Mouse (Mus musculus) NIH3T3 (cell line): ENCODE measurements around the gene Shisa3.

Experiments used
- DNase-seq: peaks from one replicate; pipeline ENCODE4 v3.0.0-alpha.2; 2012; ENCODE audit warnings: low read depth

Gene Shisa3

GRCm38 (mm10) chr5:67607804-67608673, at the start of gene Shisa3:
TSS of gene Shisa3 (plus strand) at chr5:67607882.
- no peak for DNase-seq

GRCm38 (mm10) chr5:67558644-67559043, 49.0 kb upstream of the Shisa3 start:
- no peak for DNase-seq

DNA sequence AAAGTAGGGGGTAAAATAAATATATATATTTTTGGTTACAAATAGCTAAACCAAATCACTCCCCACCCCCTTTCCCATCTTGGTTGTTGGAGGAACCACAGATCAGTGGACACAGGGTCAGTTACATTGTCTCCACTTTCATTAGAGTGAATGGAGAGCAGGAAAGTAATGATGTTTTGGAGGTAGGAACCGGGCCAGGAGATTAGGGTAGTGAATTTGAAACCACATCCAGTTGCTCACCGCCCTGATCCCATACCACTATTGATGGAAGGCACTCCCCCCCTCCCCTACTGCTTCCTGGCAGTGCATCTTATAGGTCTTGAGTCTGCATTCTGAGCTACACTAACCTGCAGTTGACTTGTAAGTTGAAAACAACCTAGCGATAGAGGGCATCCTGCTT, 48.6 kb upstream of the Shisa3 start:
- DNase-seq: no peak

- DNase-seq: no peak
Observed at GRCm38 (mm10) chr5:67572552-67573155, 35.0 kb upstream of the Shisa3 start.

DNA sequence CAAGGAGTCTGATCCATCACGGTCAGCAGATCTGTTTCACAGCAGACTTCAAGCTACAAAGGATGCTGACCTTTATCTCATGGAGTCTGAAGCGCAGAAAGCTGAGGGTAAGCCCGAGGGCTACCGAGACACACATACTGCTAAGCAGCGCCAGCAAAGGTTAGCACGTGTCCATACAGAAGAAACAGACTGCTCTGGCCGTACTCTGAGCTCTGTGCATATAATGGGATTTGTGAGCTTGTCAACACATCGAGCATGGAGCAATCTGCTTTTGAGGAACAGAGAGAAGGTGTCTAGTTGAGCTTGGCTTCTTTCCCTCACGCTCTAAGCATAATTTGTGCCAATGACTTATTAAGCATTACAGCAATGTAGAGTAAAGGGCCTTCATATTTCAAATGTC, 33.6 kb upstream of the Shisa3 start:
- DNase-seq: no peak

DNA sequence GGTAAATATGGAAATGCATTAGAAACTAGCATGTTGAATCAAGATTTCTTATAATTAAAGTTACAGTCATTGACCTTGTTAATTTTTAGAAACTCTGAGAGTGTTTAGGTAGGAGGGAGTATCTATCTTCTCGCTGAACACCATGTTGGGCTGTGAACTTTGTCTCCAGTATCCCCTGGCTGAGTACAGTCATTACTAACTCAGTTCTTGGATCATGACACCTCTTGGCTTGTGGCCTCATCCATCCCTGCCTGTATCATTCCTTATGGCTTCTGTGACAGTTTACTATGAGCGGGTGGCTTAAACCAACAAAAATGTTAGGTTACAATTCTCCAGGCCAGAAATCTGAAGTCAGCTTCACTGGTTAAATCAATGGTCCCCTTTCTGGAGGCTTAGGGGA, 32.0 kb upstream of the Shisa3 start:
- DNase-seq: no peak

DNA sequence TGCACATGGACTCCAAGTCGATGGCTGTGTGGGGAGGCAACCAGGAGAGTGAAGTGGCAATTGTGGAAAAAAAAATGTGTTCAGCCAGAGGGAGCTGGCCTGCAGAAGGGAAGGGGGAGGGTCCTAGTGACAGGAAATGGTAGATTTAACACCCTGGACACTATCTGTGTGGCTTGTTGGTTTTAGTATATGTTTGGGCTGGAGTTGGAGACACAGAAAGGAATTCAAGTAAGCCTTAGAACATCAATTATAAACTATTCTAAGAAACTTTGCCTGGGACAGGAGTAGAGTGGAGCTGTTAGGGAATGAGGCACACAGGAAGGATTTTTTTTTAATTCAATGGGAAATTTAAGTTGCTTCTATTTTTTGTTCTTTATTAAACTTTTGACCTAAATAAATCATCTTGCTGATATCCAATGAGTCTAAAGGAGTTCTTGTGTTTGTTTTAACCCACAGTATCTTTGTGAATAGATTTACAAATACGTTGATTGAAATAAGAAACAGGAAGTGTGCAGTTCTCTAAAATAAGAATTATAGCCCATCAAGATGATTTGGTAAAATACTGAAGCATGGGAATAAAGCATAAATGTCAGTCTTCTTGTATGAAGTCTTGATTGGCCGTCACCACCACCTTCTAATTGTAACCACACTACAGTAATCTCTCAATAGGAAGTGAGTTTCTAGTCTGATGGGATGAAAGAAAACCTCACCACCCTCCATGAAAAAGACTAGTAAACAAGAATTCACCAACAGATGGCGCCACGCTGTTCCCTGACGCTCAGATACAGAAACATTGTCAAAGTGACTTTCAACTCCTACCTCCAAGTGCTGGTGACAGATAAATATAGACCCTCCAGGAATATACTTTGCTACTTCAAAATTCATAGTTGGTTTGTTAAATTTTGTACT, 27.7 kb upstream of the Shisa3 start:
- DNase-seq: peak; percentile 5

GRCm38 (mm10) chr5:67595070-67595469, 12.6 kb upstream of the Shisa3 start:
- no peak for DNase-seq

- no peak for DNase-seq
Observed at GRCm38 (mm10) chr5:67595629-67596028, 12.1 kb upstream of the Shisa3 start.

- DNase-seq: no peak
Observed at GRCm38 (mm10) chr5:67599935-67600334, 7.7 kb upstream of the Shisa3 start.

- no peak for DNase-seq
Observed at GRCm38 (mm10) chr5:67605951-67606350, 1.7 kb upstream of the Shisa3 start.

DNA sequence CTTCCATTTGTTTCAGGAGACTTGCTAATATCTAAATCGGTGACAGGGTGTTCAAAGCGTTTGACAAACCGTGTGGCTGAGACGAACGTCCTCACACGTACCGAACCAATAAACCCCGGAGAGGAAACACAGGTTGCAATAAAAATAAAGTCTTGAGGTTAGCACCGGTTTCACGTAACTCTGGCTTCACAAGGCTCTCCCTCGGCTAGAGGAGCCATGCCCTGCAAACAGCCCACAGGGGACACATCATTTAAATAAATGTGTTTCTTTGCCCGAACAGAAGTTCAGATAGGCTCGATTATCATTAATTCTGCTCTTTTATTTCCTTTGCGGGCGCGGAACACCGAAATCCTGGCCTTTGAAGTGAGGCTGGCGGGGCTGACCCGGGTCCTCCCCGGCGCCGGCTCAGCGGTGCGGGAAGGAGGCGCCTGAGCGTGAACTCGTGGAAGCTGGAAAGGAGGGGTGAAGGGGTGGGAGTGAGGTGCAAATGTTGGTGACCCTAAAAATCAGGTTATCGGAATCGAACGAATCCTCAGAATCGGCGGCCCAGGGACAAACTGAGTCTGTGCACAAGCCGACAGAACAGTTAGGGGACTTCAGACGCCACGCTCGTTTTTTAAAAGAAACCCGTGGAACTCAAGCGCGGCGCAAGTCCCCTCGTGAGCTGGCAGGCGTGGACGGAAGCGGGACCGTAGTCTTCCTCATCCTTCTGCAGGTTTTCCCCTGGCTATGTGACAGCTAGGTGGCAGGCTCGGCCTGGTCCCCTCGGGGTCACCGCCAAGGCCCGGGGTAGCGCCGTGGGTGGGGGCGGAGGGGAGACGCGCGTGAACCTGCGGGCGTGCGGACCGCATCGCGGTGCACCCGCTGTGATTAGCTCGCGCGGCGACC, 522 bp upstream of the Shisa3 start:
- DNase-seq: no peak

GRCm38 (mm10) chr5:67608674-67609519, 1.2 kb downstream of the Shisa3 start:
- no peak for DNase-seq

- DNase-seq: no peak
Observed at GRCm38 (mm10) chr5:67609520-67609837, 1.8 kb downstream of the Shisa3 start.

GRCm38 (mm10) chr5:67621230-67621629, 13.5 kb downstream of the Shisa3 start:
- DNase-seq: no peak

DNA sequence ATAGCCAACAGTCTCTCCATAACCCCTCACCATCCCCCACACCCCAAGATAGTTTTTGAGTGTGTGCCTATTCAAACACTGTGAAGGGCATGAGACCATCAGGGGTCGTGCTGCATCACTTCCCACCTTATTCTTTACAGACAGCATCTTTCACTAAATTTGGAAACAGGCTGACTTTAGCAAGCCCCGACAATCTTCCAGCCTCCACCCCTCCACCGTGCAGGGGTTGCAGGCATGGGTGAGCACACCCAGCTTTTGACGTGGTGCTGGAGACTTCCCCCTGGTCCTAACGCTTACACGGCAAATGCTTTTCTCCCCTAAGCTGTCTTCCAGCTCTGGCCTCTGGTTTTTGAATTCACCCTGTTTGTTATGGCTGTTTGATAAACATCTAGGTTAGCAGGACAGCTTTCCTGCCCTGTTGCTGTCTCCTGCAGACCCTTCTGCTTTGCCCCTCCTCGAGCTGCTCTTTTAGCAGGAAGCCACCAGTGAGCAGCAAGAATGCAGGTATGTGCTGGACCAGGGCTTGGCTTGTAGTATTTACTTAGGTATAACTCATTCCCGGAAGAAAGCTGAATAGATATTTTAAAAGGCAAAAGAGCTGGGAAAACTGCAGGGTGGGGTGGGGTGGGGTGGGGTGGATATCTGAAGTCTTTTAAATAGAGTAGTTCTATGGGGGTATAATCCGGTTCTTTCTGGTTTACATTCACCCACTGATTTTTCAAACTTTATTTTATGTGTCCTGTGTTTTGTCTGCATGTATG, 20.7 kb downstream of the Shisa3 start:
- DNase-seq: no peak

GRCm38 (mm10) chr5:67629440-67629839, 21.8 kb downstream of the Shisa3 start:
- DNase-seq: no peak

DNA sequence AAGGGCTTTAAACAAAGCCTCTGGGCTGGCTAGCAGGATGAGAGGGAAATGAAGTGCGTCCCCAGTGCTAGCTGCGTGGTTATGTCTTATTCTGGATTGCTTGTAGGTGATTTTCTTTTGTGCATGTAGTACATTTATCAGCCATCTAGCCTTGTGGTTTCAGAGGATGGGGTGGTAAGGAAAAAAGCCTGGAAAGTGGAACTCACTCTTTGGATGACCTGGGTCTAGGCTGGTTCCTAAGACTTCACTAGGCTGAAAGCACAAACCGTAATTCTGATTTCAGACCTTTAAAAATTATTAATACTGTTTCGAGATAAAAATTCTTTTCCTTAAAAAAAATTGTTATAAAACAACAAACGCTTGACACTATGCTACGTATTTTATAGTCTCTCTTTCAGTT, 22.2 kb downstream of the Shisa3 start:
- no peak for DNase-seq

DNA sequence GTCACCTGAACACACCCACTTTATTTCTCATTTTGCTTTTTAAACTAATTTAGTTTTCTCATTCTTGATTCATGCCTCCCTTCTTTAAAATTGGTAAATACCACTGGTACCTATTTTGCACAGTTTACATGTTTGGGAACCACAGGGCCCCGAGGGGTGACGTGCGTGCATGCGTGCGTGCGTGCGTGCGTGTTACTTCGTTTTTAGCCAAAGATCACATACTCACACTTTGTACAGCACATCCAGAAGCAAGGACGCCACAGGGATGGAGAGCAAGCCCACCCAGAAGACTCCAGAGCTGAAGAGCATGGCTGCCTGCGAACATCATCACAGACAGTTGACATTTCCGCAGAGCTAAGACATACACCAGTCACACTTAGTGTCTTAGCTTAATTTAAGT, 23.6 kb downstream of the Shisa3 start:
- DNase-seq: no peak
